Mouse (Mus musculus) adrenal gland, adult 2 months (tissue): ENCODE data around the gene Gm9747. TPM values are rescaled to one million over a fixed set of nuclear protein-coding genes. Genes with fewer than 3 reads are reported as not detected.

Source experiments
- DNase-seq: peaks from one replicate; pipeline ENCODE4 v3.0.0; 2021
- long read RNA-seq: library from polyadenylated mRNA; stranded (forward); transcript quantifications from one replicate; pipeline ENCODE4 v2.0.0, GENCODE M21; 2021
- polyA plus RNA-seq: library from polyadenylated mRNA; depleted of rRNA; stranded (reverse); fragments of >200 nt; gene quantifications from 2 replicates; pipeline ENCODE4 v1.2.3, GENCODE M21; 2012; rRNA removed
- total RNA-seq, 2 experiments: library from RNA; stranded (reverse); gene quantifications; 2 replicates each; pipeline ENCODE4 v1.2.3; 2021

The Gm9747 gene
- total RNA-seq (not detected), polyA plus RNA-seq (not detected in 2 replicates)
- long read RNA-seq, partial matches to known transcripts: 0 of 1 reads
- long read RNA-seq, other reads (novel, unspliced or antisense): 0 of 1 reads

DNA sequence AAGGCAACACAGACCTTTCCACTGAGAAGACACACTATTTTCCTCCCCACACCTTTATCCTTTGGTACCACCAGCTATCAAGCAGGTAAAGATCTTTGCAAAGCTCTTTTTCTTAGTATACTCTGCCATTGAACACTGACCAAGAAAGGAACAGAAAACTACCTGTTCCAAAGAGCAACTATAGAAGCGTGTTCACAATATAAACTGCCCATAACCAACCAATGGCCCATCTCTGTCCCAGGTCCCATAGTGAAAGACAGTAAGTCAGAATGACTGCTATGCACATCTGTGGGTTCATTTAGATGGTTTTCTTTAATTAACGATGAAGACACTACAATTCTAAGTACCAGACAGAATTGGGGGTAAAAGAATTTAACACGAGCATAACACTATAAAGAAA is at the start of gene Gm9747:
Gene Gm9747 (plus strand): TSS at position 301 of the 400 bp plus-strand sequence.
- DNase-seq: no peak

DNA sequence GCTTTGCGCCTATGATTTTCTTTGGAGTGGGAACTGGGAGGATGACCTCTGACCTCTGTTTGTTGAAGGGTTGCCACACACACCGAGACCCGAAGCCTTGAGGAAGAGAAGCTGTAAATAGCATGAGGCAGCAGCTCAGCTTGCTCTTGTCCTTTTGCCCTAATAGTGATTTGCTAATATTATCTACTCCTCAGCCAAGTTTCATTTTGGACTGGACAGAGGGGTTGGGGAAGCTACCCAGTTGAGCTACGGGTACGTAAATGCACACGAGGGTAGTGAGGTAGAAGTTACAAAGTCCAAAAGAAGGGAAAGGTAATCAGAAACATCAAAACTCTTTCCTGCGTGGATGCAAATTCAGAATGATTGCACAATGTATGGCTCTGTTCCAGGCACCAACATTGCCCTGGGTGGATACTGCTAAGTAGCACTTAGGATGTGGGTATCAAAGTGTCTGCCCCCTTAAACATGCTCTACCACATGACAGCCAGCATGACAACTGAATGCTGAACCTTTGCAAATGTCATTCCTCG is 48.9 kb upstream of the Gm9747 start:
- DNase-seq: peak; percentile 53

DNA sequence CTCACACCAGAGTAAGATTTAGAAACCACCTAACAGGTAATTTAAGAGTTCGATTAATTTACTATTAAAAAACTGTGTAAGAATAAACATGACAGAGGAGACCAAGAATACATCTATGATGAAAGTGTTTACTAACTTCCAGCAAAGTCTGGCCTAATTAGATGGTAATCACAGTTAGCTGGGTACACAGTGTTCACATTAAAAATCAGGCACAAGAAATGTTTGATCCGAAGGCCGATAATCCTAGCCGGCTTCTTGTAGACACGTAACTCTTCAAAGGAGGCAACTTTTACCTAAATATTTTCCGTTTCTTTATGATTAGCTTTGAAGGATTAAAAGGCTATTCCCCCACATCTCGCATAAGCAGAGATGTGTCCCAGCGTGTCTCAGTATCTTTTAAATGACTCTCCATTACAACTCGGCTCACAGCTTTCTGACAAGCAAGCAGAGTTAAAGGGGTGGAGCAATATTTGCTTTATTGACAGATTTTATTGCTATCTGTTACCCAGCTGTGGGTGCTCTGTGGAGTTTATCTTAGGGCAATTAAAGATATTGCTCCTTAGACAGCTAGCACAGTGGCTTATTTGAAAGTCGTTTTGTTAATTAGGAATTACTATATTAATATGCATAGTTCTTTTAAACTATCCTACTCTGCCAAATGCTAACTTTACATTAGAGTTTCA is 44.2 kb upstream of the Gm9747 start:
- DNase-seq: no peak

DNA sequence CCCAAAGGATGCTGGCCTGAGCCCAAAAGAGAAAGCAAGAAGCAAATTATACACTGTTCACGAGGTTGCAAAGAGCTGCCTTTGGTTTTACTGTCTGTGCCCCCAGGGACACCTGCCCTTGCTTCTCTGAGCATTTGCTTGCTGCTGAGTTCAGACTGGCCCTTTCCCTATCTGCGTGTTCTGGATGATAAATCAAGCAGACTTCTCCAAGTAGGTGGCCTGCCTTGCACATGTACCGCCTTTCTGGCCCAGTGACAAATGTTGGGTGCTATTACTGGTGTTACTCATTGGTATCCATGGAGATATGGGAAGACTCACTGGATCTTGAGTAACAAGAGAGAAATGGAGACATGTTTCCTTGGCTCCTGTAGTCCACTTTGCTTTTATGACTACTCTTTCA is 43.4 kb upstream of the Gm9747 start:
- DNase-seq: peak; percentile 92

DNA sequence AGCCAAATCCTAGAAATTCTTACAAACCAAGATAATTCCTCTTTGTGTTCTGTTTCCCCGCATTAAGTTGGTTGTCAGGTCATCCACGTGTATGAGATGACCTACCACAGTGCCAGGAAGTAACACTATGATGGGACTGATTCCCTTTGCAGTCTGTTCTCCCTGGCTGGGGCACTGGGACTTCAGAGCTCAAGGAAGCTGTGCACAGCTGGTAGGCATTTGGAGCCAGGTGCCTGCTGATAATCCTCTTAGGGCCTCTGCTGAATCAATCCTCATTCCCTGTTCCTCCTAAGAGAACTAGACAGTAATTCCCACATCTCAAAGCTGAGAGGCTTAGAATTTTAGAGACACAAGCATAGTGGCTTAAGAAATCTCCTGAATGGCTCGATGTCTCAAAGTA is 41.3 kb upstream of the Gm9747 start:
- DNase-seq: no peak

DNA sequence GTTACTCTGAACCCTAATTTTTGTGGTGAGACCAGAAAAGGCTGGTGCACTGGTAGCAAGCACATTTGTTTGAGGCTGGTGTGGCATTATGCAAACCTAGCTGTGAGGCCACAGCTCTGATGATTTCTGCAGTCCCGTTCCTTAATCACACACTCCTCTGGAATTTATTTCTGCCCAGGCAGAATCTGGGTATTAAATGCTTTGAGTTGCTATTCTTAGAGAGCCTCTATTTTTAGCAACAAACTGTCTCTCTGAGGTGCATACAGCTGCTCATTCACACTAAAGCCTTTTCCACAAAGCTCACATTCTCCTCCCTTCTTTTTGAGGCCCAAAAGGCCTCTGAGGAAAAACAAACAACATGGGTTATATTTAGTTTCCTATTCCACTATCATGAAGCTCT is 33.0 kb upstream of the Gm9747 start:
- no peak for DNase-seq

DNA sequence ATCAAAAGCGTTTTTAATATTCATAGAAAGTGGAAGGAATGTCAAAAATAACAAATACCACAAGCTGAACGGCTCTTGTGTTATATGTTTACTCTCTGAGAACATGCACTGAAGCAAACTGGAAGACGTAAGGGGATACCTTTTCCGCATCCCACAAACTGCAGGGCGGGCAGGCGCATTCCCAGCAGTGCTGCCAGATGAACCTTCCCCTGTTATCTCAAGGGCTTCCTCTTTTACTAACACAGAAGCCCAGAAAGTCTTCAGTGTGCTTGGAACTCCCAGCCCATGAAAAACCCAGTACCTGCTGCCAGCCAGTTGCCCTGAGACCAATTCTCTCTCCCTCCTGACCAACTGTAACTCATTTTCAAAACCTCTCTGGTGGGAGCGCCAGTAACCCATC is 32.3 kb upstream of the Gm9747 start:
- no peak for DNase-seq

DNA sequence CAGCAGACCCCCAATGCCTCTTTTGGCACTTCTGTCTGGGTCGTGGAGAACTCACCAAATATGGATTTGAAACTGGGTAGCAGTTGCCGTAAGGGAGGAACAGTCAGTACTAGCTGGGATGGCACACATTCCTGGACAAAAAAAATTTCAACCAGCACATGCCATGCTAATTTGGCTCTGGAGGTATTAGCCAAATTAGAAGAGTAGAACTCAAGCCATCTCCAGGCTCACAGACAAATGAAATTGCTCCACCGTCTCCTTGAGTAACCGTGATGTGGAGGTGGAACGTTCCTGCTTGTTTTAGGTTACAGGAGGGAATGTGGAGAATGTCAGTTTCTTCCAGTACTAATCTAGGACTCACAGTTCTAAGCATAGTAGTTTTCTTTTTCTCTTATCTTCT is 25.4 kb upstream of the Gm9747 start:
- DNase-seq: no peak

DNA sequence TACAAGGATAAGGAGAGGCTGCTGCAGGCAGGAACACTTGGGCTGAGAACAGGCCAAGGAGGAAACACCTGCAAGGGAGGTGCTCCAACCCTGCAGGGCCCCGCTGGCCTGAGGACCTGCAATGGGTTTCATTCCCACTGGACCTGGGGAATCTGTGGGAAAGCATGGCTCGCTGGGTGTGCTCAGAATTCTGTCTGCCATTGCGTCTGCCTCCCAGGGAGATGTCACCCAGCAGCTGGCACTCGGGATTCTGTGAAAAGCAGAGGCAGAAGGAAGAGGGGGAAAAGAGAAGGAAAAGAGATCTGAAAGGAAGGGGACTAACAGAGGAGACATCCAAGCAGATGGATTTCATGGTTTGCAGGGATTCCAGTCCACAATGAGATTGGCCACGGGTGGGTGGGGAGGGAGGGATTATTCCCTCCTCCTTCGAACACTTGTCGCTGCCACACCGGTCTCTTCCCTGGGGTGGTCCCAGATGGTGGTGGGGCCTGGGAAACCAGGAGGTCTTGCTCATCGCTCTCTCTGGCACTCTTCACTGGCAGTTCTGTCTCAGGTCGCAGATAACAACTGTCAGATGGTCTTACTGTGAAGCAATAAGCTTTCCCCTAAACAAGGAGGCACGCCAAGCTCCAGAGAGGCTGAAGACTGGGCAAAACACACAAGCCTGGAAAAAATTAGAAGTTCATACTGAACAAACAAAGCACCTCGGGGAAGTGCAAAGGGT is 12.1 kb upstream of the Gm9747 start:
- DNase-seq: no peak

DNA sequence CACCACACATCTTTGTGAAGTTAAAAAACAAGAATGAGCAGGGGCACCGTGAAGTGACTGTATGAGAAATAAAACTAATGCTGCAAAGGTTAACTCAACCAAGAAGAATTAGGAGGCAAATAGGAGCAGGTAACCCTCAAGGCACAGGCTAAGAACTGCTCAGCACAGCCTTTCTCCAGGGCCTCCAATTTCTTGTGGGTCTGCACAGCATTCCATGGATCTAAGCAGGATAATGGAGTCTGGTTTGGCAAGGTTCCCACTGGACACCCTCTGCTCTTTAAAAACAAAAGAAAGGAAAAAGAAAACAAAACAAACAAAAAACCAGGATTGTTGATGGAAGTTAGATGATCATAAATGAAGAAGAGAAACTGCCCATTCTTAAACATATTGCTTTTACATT is 11.4 kb upstream of the Gm9747 start:
- no peak for DNase-seq

DNA sequence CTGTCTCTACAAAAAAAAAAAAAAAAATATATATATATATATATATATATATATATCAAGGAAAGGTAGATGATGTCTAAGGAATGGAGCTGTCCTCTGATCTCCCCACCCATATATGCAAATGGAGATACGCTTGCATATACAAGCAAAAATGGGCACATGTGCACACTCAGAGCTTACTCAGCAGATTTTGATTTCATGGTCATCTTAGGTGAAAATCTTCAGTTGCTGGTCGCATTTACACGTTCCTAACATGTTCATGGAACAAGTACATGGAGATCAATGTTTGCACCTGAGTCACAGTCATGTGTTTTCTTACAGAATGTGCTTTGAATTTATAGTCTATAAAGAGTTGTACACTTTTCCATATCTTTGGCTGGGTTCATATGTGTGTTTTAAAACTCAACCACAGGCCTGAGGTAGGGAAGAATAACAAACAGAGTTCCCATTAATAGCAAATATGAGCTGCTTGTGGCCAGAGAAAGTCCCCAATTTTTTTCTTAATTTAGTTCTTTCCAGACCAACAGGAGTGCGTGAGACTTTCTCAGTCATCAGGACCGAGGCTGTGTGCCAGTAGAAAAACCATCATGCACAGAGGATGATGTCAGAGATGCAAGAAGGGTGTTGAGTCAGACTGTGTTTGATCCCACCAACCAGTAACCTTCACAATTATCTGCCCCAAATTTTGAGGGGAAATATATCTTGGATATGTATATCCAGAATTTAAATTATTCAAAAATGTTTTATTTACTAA is 9.7 kb upstream of the Gm9747 start:
- DNase-seq: no peak

DNA sequence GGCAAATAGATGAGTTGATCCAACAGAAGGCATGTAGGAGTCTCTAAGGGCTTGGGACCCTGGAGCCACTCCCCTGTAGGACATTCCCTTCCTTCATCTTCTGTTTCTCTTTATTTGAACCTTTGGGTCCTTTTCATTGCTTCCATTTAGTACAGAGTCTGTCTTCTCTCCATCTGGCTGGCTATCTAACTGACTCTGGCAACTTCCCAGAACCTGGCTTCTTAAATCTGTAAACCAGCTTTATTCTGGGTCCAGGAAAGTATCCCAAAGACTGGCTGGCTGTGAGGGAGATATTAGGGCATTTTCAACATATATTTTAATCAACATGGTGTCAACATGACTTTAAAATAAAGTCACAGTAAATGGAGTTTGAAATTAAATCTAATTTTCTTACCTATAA is 4.1 kb upstream of the Gm9747 start:
- DNase-seq: no peak

DNA sequence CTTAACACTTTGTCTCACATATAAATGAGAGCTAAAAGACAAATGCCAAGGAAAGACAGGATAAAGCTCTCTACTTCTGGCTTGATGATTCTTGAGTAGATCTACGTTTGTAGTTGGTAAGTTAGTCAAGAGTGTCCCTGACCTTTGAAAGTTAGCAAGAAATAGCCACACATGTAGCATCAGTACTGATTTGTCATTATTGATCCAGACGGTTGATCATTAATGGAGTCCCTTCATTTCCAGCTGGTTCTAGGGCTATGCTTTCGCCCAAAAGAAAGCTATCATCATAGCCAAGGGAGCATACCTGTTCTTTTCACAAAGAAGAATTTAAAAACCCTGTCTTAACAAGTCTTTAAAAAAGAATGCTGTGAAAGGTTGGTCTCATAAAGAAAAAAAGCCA is 1.7 kb downstream of the Gm9747 start:
- no peak for DNase-seq

DNA sequence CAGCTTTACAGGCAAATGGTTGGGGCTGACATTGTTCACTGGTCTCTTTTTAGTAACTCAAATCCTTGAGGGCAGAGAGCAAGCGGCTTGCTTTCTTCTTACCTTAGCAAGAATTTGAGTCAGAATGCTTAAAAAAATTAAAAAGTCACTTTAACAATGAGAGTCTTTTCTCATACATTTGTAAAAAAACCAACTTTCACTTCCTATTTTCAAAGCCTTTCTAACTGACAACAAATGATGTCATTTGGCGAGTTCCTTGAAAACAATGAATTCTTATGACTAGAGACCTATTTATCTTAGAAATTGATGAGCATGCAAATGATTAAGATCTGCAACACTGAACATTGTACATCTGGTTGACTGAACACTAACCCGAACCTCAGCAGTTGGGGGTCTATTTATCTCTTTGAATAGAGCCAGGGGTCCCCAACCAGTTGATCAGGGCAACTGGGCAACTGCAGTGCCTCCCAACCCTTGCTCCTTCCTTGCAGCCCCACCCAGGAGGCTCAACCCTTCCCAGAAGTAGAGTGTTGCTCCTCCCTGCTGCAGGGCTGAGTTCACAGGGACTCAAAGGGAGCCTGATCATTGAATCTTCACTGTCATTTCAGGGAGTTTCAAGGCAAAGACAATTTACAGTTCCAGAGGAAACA is 2.7 kb downstream of the Gm9747 start:
- DNase-seq: no peak

DNA sequence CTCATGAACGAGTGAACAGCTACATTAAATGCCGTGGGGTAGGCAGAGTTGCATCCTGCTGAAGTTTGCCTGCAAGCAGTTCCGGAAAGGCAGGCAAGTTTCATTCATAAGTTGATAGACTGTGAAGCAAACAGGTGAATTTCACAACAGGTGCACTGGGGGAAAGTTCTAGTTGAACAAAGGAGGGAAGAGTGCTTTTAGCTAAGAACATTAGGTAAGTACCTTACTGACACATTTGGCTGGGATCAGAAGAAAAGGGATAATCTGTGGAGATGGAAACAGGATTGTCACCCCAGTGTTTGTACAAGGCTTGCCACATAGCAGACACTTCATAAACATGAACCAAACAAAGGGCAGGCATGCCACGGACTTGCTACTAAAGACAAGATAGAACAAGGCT is 5.3 kb downstream of the Gm9747 start:
- DNase-seq: no peak

DNA sequence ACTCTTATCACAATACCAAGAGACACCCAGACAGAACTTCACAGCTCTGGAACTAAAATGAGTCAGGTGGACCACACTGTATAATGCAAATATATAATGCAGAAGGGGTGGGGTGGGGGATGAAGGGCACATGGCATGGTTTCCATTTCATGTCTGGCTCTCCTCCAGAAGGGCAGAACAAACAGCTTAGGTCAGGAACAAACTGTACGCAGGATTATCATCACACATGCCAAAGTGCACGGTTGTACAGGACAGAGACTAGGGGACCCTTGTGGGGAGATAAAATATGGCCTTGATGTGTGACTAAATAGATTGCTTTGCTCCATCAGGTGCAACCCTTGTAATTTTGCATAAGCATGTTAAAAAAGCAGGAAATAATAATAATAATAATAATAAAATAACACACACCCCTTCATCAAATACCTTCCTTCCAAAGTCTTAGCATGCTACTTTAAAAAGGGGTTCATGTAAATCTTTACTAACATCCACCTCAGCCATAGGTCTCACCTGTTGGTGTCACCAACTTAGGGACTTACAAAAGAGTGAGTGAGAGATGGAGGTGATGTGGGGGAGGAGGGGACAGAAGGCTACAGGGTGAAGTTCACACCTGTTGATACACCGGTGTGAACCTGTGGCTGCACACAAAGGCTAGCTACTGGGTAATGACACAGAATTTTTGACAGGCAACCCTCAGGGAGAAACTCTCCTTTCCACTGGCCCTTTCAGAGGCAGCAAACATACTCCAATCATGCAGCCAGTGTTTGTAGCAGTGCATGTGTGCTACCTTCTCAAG is 6.7 kb downstream of the Gm9747 start:
- no peak for DNase-seq

DNA sequence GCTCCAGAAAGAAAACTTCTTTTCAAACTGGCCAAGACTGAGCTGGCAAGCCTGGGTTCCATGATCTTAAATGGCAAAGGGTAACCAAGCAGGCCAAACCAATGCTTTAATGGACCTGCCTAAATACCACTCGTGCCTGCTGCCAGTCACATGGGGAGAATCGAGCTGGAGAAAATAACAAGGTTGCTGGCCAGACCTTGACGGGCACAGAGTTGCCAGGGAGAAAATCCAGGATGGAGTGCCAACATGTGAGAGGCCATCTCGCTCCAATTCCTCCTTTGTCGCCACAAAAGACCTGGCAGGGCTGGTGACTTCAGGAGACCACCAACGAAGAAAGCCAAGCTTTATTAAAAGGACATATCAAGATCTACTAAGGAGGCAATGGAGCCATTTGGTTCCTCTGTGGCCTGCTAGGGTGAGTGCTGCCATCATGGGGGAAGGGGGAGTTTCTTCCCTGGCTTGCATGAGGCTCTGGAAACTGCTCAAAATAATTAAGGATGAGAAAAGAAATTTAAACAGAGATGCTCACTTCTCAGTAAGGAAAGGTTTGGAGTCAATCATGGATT is 10.4 kb downstream of the Gm9747 start:
- DNase-seq: peak; percentile 49

DNA sequence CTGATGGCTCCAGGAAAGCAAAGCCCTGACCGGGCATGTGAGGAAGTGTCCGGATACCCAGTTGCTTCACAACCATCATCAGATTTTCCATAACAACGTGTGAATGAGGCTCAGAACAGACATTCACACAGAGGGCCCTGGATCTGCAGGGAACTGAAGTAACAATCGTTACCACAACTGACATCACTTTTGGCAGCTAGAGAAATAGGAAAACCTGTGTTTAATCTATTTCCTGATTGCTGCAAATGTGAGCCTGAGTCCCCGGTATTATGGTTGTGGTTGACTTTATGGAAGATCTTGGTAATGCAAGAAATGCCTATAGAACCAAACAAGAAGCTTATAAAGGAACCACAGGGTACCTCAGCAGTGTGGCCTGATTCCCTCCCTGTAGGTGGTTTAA is 12.1 kb downstream of the Gm9747 start:
- no peak for DNase-seq

DNA sequence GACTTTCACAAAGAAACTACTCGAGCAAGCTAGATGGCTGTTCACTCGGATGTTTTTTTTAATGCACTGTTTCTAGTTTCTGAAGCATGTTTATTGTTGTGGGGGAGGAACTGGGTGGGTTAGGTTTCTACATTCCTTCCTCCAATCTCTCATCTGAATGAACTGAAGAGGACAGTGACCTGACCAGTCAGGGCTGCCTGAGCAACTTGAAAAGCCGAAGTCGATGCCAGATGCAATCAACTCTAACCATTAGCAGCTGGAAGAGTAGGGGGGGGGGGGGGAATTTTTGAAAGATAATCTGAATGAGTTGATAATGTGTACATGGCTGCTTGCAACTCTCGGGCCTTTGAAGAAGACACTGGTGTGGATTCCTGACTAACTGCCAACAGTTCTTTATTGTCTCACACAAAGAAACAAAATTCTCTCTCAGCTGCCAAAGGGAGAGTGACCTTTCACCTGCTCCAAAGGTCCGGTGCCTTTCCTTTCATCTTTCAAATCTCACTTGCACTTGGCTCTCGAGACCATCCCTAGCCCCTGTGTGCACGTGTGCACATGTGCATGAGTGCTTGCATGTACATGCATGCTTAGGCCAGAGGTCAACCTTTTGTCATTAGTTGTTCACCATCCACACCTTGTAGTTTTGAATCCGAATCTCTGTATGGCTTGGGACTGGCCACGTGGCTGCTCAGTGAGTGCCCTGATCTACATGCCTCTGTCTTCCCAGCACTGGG is 14.5 kb downstream of the Gm9747 start:
- DNase-seq: no peak

DNA sequence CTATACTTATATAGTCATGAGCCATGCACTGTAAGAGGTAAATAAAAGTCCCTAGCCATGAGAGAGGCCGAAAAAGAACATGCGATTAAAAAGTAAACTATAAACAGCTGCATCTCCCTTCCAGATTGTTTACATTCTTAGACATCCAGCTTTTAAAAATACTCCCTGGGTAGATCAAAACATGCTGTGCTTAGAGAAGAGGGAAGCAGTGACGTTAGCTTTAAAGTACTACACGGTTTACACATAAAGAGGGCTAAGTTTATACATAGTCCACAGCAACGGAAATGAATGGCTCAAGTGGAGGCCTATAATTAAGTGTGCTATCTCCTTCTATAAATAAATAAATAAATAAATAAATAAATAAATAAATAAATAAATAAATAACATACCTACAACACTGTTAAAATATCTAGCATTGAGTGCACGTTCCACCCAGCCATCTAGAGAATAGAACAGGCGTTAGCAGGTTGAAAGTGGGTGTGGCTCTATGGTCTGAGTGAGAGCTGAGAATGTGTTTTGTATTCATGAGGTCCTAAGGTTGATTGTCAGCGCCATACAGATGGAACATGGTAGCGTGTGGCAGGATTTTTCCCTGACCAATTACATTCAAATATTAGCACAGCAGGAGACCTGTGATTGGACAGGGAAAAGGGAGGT is 21.0 kb downstream of the Gm9747 start:
- DNase-seq: no peak
